Mouse (Mus musculus) G1E-ER4 (cell line): Measurements from ENCODE around the gene Lrrc75b. TPM values are rescaled to one million over a fixed set of nuclear protein-coding genes. Genes with fewer than 3 reads are reported as not detected.

ENCODE experiments used
- GATA1 ChIP-seq: IDR thresholded peaks from one replicate; pipeline ENCODE4 v1.8.0; 2012; ENCODE audit warnings: low read length, inconsistent platforms
- polyA plus RNA-seq: library from polyadenylated mRNA; stranded (reverse); fragments of >175 nt; gene quantifications from 2 replicates; pipeline ENCODE4 v1.2.3, GENCODE M21; 2012

Gene Lrrc75b
- polyA plus RNA-seq, 1 experiment, result not detected

- TF ChIP-seq GATA1, result no peak
Measured at GRCm38 (mm10) chr10:75552701-75553450, 7.3 kb downstream of the Lrrc75b start.

GRCm38 (mm10) chr10:75552106-75552505, 8.0 kb downstream of the Lrrc75b start:
- TF ChIP-seq GATA1, result no peak

GRCm38 (mm10) chr10:75551175-75551574, 9.0 kb downstream of the Lrrc75b start:
- no peak for TF ChIP-seq GATA1

GRCm38 (mm10) chr10:75549886-75550285, 10.2 kb downstream of the Lrrc75b start:
- no peak for TF ChIP-seq GATA1

GRCm38 (mm10) chr10:75548486-75548885, 11.6 kb downstream of the Lrrc75b start:
- no peak for TF ChIP-seq GATA1

- no peak for TF ChIP-seq GATA1
Measured at GRCm38 (mm10) chr10:75547901-75548300, 12.2 kb downstream of the Lrrc75b start.

GRCm38 (mm10) chr10:75536123-75536522, 24.0 kb downstream of the Lrrc75b start:
- no peak for TF ChIP-seq GATA1

GRCm38 (mm10) chr10:75535423-75535822, 24.7 kb downstream of the Lrrc75b start:
- no peak for TF ChIP-seq GATA1

GRCm38 (mm10) chr10:75534934-75535333, 25.2 kb downstream of the Lrrc75b start:
- TF ChIP-seq GATA1, result no peak

- no peak for TF ChIP-seq GATA1
Measured at GRCm38 (mm10) chr10:75534216-75534615, 25.9 kb downstream of the Lrrc75b start.

GRCm38 (mm10) chr10:75531532-75532090, 28.5 kb downstream of the Lrrc75b start:
- no peak for TF ChIP-seq GATA1

GRCm38 (mm10) chr10:75530322-75530721, 29.8 kb downstream of the Lrrc75b start:
- no peak for TF ChIP-seq GATA1

GRCm38 (mm10) chr10:75521643-75522042, 38.5 kb downstream of the Lrrc75b start:
- no peak for TF ChIP-seq GATA1

- TF ChIP-seq GATA1, result no peak
Measured at GRCm38 (mm10) chr10:75520581-75520980, 39.5 kb downstream of the Lrrc75b start.

- no peak for TF ChIP-seq GATA1
Measured at GRCm38 (mm10) chr10:75517758-75518143, 42.4 kb downstream of the Lrrc75b start, which contains the start of gene Gucd1. Gucd1 (minus strand) TSS chr10:75517972.

- no peak for TF ChIP-seq GATA1
Measured at GRCm38 (mm10) chr10:75517073-75517757, 42.9 kb downstream of the Lrrc75b start, which contains the start of gene Snrpd3. Snrpd3 (plus strand) TSS chr10:75517551.

GRCm38 (mm10) chr10:75516724-75517072, 43.4 kb downstream of the Lrrc75b start:
- TF ChIP-seq GATA1, result no peak
